Mouse (Mus musculus) urinary bladder, postnatal 4 days (tissue): ENCODE results near the gene Myl9.
"Not testable (repeated sequence)": the region's sequence is repeated elsewhere in the genome, so short reads cannot be mapped to it uniquely, and the experiment has no call there.

Source experiments
- DNase-seq, 2 experiments: peaks; one replicate each; pipeline ENCODE4 v3.0.0; 2021 to 2022; ENCODE audit warnings: low spot score in 2 of 2

Gene Myl9

GRCm38 (mm10) chr2:156784016-156784585 lies 8.9 kb downstream of the Myl9 start:
- DNase-seq: no peak

GRCm38 (mm10) chr2:156784891-156785290 lies 9.7 kb downstream of the Myl9 start:
- no peak for DNase-seq

GRCm38 (mm10) chr2:156786369-156786768 lies 11.1 kb downstream of the Myl9 start:
- DNase-seq: not testable (repeated sequence)

GRCm38 (mm10) chr2:156787090-156787775 lies 12.0 kb downstream of the Myl9 start:
- no peak for DNase-seq

GRCm38 (mm10) chr2:156787776-156788105 lies 12.5 kb downstream of the Myl9 start:
- DNase-seq: no peak

GRCm38 (mm10) chr2:156788836-156789235 lies 13.6 kb downstream of the Myl9 start:
- no peak for DNase-seq

- no peak for DNase-seq
Measured at GRCm38 (mm10) chr2:156798516-156798915, 23.3 kb downstream of the Myl9 start.

GRCm38 (mm10) chr2:156801045-156801444 lies 25.8 kb downstream of the Myl9 start:
- DNase-seq: no peak

GRCm38 (mm10) chr2:156802116-156802515 lies 26.9 kb downstream of the Myl9 start:
- not testable (repeated sequence) for DNase-seq

- DNase-seq: no peak
Measured at GRCm38 (mm10) chr2:156803698-156804372, 28.6 kb downstream of the Myl9 start.

GRCm38 (mm10) chr2:156804589-156804988 lies 29.4 kb downstream of the Myl9 start:
- DNase-seq: no peak

GRCm38 (mm10) chr2:156806886-156807285 lies 31.7 kb downstream of the Myl9 start:
- no peak for DNase-seq

GRCm38 (mm10) chr2:156809579-156809978 lies 34.4 kb downstream of the Myl9 start:
- peak; percentile 36 to 74 for DNase-seq

- no peak for DNase-seq
Measured at GRCm38 (mm10) chr2:156810716-156811115, 35.5 kb downstream of the Myl9 start.

GRCm38 (mm10) chr2:156811556-156811955 lies 36.3 kb downstream of the Myl9 start:
- no peak for DNase-seq

- DNase-seq: no peak
Measured at GRCm38 (mm10) chr2:156814344-156814801, 39.2 kb downstream of the Myl9 start.

GRCm38 (mm10) chr2:156814893-156815292 lies 39.7 kb downstream of the Myl9 start:
- DNase-seq: no peak

- no peak for DNase-seq
Measured at GRCm38 (mm10) chr2:156815412-156815811, 40.2 kb downstream of the Myl9 start.

- DNase-seq: no peak
Measured at GRCm38 (mm10) chr2:156816116-156816515, 40.9 kb downstream of the Myl9 start.

GRCm38 (mm10) chr2:156825128-156825527 lies 49.9 kb downstream of the Myl9 start:
- DNase-seq: not testable (repeated sequence)
